Mouse (Mus musculus): ENCODE data around the gene Adamts6. TPM values are rescaled to one million over a fixed set of nuclear protein-coding genes. Genes with fewer than 3 reads are reported as not detected.

The Adamts6 gene
- polyA plus RNA-seq, 2 experiments from 2014 or later, result 16.3 to 19.1 TPM

DNA sequence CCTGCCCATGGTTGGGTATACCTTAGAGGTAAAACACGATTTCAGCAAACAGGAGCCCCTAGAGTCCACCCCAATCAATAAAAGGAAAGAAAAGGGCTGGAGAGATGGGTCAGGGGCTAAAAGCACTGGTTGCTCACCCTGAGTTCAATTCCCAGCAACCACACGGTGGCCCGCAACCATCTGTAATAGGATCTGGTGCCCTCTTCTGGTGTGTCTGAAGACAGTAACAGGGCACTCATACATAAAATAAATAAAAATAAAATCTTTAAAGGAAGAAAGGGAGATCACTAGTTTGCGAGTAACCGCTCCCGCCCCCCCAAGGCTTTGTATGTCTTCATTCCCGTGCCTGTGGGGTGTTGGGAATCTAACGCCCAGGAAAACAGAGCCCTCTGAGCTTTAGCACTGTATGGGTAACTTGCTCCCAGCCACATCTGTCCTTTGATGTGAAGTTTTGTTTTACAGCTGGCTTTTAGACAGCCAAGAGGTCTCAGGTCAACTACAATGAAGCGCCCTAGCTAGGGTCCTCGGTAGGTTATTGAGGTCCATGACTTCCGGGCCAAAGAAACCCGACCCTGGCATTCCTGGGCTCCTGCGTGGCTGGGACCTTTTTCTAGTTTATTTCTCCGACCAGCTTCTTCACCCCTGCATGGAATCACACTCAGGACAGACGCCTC, 230.1 kb downstream of the Adamts6 start:
- no peak for ATAC-seq

- ATAC-seq, result no peak
These were observed 230.8 kb downstream of the Adamts6 start for GRCm38 (mm10) chr13:104518312-104519005.

DNA sequence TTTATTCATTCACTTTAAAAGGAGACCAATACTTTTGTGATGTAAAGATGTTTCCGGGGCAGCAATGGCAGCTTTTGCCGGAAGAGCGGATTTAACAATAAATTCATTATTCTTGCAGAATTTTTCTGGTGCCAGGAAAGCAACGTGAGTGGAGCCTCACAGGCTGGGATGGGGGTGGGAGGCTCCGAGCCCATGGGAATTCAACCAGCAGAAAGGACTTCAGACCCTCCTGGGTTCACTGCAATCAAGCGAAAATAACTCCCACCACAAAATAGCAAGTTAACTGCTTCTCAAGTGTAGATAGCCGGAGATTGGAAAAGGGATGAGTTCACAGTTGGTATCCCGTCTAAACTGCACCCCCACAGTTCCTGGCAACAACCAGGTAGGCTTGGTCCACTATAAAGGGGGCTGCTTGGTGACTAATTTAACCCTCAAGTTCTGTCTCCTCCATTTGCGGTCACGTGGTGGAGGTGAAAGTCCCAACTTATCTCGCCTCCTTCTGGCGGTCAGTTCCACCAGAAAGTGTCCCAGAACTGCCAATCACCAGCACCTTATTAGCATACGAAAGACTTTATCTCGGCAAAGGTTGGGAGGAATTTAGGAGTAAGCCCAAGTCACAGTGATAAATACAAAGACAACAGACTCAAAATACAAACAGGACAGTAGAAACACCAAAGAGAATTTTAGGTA, 231.5 kb downstream of the Adamts6 start:
- no peak for ATAC-seq

DNA sequence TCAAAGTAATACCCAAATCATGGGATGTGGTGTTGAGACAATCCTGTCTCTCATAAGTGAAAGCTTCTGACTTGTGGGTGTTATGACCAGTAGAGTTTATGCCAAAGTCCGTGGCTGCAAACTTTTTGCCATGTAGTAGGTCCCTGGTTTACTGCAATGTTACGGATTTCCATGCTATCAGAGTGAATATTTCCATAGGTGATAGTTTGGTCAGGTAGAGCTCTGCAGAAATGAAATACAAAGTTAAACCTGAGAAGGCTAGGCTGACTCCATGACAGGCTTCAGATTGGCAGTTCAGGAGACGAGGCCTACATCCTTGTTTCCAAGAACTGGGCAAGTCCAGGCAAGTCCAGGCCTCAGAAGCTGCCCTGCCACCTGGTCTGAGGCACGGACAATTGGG, 232.3 kb downstream of the Adamts6 start:
- ATAC-seq, result no peak

GRCm38 (mm10) chr13:104520461-104520860, 232.8 kb downstream of the Adamts6 start:
- no peak for ATAC-seq

- no peak for ATAC-seq
These were observed 233.9 kb downstream of the Adamts6 start for GRCm38 (mm10) chr13:104521532-104521931.

- no peak for ATAC-seq
These were observed 238.0 kb downstream of the Adamts6 start for GRCm38 (mm10) chr13:104525656-104526055.

- ATAC-seq, result no peak
These were observed 241.6 kb downstream of the Adamts6 start for GRCm38 (mm10) chr13:104529238-104529637.

GRCm38 (mm10) chr13:104531841-104532240, 244.2 kb downstream of the Adamts6 start:
- no peak for ATAC-seq

DNA sequence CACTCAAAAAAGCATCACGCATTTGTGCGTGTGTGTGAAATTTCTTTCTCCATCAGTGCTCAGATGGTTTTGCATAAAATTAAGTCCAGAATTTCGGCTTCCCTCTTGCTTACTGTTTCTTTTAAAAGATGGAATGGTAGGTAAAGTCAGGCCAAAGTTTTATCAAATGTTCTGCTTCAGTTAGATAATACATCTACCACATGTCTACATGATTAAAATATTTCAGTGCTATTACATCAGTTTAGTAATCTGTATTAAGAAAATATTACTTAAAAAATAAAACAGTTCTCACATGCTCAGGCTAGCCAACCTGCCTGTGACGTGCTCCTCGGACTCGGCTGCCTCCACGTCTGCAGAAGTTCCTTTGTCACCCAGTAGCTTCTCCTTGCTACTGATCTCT, 245.1 kb downstream of the Adamts6 start:
- ATAC-seq, result no peak

DNA sequence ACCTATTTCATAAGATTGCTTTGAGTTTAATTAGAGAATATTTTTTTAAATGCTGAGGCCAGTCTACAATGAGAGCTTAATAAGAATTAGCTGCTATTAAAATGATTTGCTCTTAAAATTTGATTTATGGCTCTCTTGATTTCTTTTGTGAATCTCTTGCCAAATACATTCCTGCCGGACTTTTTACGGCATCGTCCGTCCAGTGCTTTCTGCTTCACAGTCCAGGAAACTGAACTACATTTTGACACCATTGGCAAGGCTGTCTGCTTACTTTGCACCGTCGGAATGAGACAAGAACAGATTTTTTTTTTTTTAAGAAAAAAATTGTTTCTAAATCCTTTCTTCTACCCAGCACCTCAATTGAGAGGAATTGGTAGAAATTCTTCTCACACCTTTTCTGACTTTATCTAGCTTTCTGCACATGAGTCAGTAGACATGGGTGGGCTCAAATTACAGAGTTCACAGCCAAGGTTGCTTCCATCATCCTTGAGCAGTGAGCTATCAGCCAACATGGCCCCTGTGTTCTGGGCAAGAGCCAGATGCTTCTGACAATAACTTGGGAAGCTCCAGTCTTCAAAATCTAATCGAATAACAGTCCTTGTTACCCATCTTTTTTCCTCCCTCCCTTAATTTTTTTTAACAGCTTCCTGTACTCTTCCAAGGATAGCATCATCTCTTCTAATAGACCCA, 246.3 kb downstream of the Adamts6 start:
- ATAC-seq, result no peak

DNA sequence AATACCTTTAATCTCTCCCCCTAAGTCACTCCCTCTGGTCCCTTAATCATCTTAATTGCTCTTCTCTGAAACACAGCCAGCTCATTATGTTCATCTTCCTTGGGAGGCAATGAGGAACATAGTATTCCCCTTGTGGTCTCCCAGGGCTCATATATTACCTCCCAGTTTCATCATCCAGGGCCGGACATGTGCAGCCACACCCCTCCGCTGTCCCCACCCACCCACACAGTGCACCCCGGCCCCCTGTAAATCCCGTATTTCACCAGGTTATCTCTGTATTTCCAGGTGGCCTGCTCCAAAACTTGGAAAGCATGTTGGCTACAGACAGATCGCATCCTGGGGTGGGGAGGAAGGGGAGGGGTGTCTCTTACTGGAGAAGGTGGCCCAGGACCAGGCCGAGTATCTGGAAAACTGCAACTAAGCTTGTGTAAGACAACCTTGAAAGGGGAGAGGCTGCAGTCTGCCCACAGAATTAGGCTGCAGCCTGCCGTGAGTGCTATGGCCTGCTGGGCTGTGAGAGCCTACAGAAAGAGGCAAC, 253.3 kb downstream of the Adamts6 start:
- ATAC-seq, result no peak

- no peak for ATAC-seq
These were observed 254.6 kb downstream of the Adamts6 start for GRCm38 (mm10) chr13:104542123-104542758.

- no peak for ATAC-seq
These were observed 255.1 kb downstream of the Adamts6 start for GRCm38 (mm10) chr13:104542759-104543141.

Other genes with a start within 250 kb of the Adamts6 start
- gene Nln, start 178.2 kb upstream of the Adamts6 start, polyA plus RNA-seq (2017; shearing (Covaris generic)), result 1 to 10 TPM; 6.3 to 8.3 TPM
- gene Sgtb, start 178.1 kb upstream of the Adamts6 start, polyA plus RNA-seq (2017; shearing (Covaris generic)), result under 1 TPM; 0.15 to 0.42 TPM
- 10 to 100 TPM; 46.1 to 47.7 TPM for gene Trappc13, start 109.4 kb upstream of the Adamts6 start, polyA plus RNA-seq (2017; shearing (Covaris generic))
- gene Trim23, start 109.0 kb upstream of the Adamts6 start, polyA plus RNA-seq (2017; shearing (Covaris generic)), result 10 to 100 TPM; 23.3 to 28.8 TPM
- 10 to 100 TPM; 10.5 to 12.5 TPM for gene Cenpk, start 59.2 kb upstream of the Adamts6 start, polyA plus RNA-seq (2017; shearing (Covaris generic))
- gene Ppwd1, start 59.0 kb upstream of the Adamts6 start, polyA plus RNA-seq (2017; shearing (Covaris generic)), result 10 to 100 TPM; 13.6 to 15.5 TPM

All from activated CD4-positive, CD25-positive, alpha-beta regulatory T cell, adult 4 months (primary cell).